Comparison of ENCODE assay signal across 8 mouse cellular contexts in genomic region chr17:83955058-83955697, GRCm38 (mm10).
A peak's percentile ranks its signal among the peaks of the same experiment; 100 is the strongest.
DNase-seq lines count a peak whose midpoint lies in the region; ATAC-seq and TF ChIP-seq lines count a peak whose summit lies in the region.
"Had no signal": no experiment of that assay in that cellular context is flagged by ENCODE, and none has a peak within 500 bp of the region (broad histone marks: within the 10 kb centered on the region; RNA-seq: fewer than 3 reads in every experiment).

No protein-coding gene starts in this region.

- H3K4me2 ChIP-seq in midbrain, embryonic 14.5 days (ENCODE audit: low read length): no peak overlapping the region

- DNase-seq in adipocyte (ENCODE audit: low spot score): peak; percentile 34
- DNase-seq in kidney, adult 2 months: peak; percentile 79
- DNase-seq in midbrain, embryonic 14.5 days: no peak
- DNase-seq in adrenal gland, adult (ENCODE audit: inconsistent age in 2 of 2, low spot score in 1 of 2): no peak
- no peak for DNase-seq in embryo, embryonic 10 days (ENCODE audit: low spot score)
- no peak for DNase-seq in right cerebral cortex, postnatal 14 days

- peak overlapping the region; percentile 96 for H3K27ac ChIP-seq in embryonic fibroblast, embryonic 13.5 days (ENCODE audit: insufficient read depth, low read length)
- H3K27ac ChIP-seq in kidney, adult 2 months (ENCODE audit: insufficient read depth, low read depth, low read length): peak overlapping the region; percentile 89
- peak overlapping the region; percentile 86 for H3K27ac ChIP-seq in midbrain, embryonic 14.5 days (replicated peaks; ENCODE audit: low read depth, low read length)
- H3K27ac ChIP-seq: macrophage had no signal

- H3K9me3 ChIP-seq in midbrain, embryonic 14.5 days (ENCODE audit: control insufficient read depth, low read length): no peaks in the 10 kb centered on the region

- TF ChIP-seq POLR2A in embryonic fibroblast, embryonic 13.5 days (IDR thresholded peaks at IDR 0.05; ENCODE audit: low read depth, low read length): peak; percentile 20; the same call in 1 of the 2 replicates
- TF ChIP-seq POLR2A in kidney, adult 2 months (IDR thresholded peaks at IDR 0.05; ENCODE audit: low read depth, low read length): no peak

- no peak overlapping the region for H3K4me3 ChIP-seq in embryonic fibroblast, embryonic 13.5 days (ENCODE audit: insufficient read depth, low read length)
- no peak overlapping the region for H3K4me3 ChIP-seq in kidney, adult 2 months (ENCODE audit: insufficient read depth, low read depth, low read length)
- H3K4me3 ChIP-seq in midbrain, embryonic 14.5 days (replicated peaks; ENCODE audit: low read depth, low read length): no peak overlapping the region

- H3K36me3 ChIP-seq in kidney, adult 2 months (ENCODE audit: control insufficient read depth, insufficient read depth, low read length): no peaks in the 10 kb centered on the region
- H3K36me3 ChIP-seq in midbrain, embryonic 14.5 days (ENCODE audit: control insufficient read depth, insufficient read depth, low read length): no peaks in the 10 kb centered on the region

- 30% methylated on average over 10 of the region's 10 CpGs for WGBS in kidney, adult 2 months
- 66% methylated on average over 10 of the region's 10 CpGs for WGBS in midbrain, embryonic 14.5 days

- ATAC-seq in midbrain, embryonic 14.5 days (ENCODE audit: low FRiP score, low TSS enrichment): no peak

- no peaks in the 10 kb centered on the region for H3K27me3 ChIP-seq in kidney, adult 2 months (replicated peaks; ENCODE audit: control insufficient read depth, insufficient read depth, low read length)
- H3K27me3 ChIP-seq in midbrain, embryonic 14.5 days (ENCODE audit: control insufficient read depth, insufficient read depth, low read length): no peaks in the 10 kb centered on the region

- H3K9ac ChIP-seq in midbrain, embryonic 14.5 days (replicated peaks; ENCODE audit: low read length): no peak overlapping the region

- H3K4me1 ChIP-seq in embryonic fibroblast, embryonic 13.5 days (ENCODE audit: control insufficient read depth, insufficient read depth, low read length): peaks cover 19% of the 10 kb centered on the region
- peaks cover 62% of the 10 kb centered on the region for H3K4me1 ChIP-seq in kidney, adult 2 months (ENCODE audit: control insufficient read depth, insufficient read depth, low read length)
- H3K4me1 ChIP-seq in midbrain, embryonic 14.5 days (ENCODE audit: control insufficient read depth, insufficient read depth, low read length): peaks cover 34% of the 10 kb centered on the region

- no peak for TF ChIP-seq CTCF in embryonic fibroblast, embryonic 13.5 days (IDR thresholded peaks at IDR 0.05; ENCODE audit: borderline replicate concordance, insufficient read depth, low read length)
- TF ChIP-seq CTCF in kidney, adult 2 months (conservative IDR thresholded peaks at IDR 0.05; ENCODE audit: insufficient read depth, insufficient read length, low read depth, low read length): no peak

Comparison
In these comparisons a context has a peak if more than half of its experiments do, and no peak if none do; other contexts are left out.
1. DNase-seq: peak in adipocyte (single experiment) and kidney, adult 2 months (single experiment); none in midbrain, embryonic 14.5 days (single experiment), adrenal gland, adult (0 of 2), embryo, embryonic 10 days (single experiment) and right cerebral cortex, postnatal 14 days (single experiment).
2. Peak in every context shown above with its lines, with median percentiles within 50 percentile points of each other: H3K27ac ChIP-seq.